Mouse (Mus musculus) gastrocnemius, postnatal 14 days (tissue): ENCODE data around the gene BC029722. TPM values are rescaled to one million over a fixed set of nuclear protein-coding genes. Genes with fewer than 3 reads are reported as not detected.

Experiments
- DNase-seq: peaks from one replicate; pipeline ENCODE4 v3.0.0; 2021; ENCODE audit warnings: mixed read lengths
- intact Hi-C: fragments of 180-260 bp; cut with DNase I; formaldehyde crosslinking; loops from one replicate; pipeline ENCODE4 v1.15.1; 2025; ENCODE audit warnings: low total_unique reads
- total RNA-seq, 2 experiments: library from RNA; stranded (reverse); gene quantifications; 2 replicates each; pipeline ENCODE4 v1.2.3; 2021

Gene BC029722
- total RNA-seq, 2 experiments from 2014 or later = 17.8 to 19.3 TPM

GRCm38 (mm10) chr2:155820779-155821178 lies 1.6 kb upstream of the BC029722 start:
- intact Hi-C loops = no loop called here
- DNase-seq = no peak

- no peak for DNase-seq
- intact Hi-C loops = no loop called here
Observed at GRCm38 (mm10) chr2:155819449-155820251, 424 bp upstream of the BC029722 start.

- DNase-seq = peak; percentile 97
- intact Hi-C loops = no loop called here
Observed at GRCm38 (mm10) chr2:155818596-155819391, 432 bp downstream of the BC029722 start.

GRCm38 (mm10) chr2:155817301-155818245 lies 1.7 kb downstream of the BC029722 start:
- peak; percentile 52 for DNase-seq
- intact Hi-C loops = no loop called here

GRCm38 (mm10) chr2:155816179-155816578 lies 3.0 kb downstream of the BC029722 start:
- DNase-seq = no peak

DNA sequence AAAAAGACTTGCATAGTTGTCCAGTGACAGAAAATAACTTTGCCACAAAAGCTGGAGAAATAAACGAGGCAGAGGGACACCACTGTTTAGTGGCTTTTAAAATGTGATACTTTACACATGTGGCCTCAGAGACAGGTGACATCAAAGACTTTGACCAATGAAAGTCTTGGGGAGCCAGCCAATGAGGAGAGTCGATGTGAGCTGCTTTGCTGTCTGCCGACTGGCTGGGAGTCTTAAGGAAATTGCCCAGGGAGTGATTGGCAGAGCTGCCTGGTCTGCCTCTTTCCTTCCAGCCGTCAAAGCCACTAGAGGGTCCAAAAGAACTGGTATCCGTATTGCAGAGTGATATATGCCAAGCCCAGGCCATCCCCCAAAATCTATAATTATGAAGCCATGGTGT lies 4.4 kb downstream of the BC029722 start:
- intact Hi-C loops = no loop called here
- no peak for DNase-seq

More at GRCm38 (mm10) chr2:155816179-155816578, 3.0 kb downstream of the BC029722 start:
- intact Hi-C loops = no loop called here

GRCm38 (mm10) chr2:155812637-155813036 lies 6.6 kb downstream of the BC029722 start:
- intact Hi-C loops = no loop called here
- no peak for DNase-seq

- DNase-seq = peak; percentile 71
- intact Hi-C loops = no loop called here
Observed at GRCm38 (mm10) chr2:155811821-155812396, 7.3 kb downstream of the BC029722 start.

DNA sequence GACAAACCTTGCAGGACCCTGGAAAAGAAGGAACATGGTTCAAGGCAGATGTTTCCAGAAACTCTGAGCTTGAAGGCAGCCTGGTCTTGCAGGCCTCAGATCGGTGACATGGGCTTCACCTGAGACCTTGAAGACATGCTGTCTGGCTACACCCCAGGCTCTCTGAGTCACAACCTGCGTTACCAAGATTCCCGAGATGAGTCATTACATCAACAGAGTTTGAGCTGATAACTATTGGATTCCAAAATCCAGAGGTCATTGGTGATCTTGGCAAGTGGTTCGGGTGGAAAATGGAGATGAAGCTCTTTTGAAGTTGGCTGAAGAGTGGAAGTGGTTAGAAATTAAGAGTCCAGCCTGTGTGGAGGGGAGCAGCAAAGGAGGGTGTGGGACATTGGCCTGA lies 9.6 kb downstream of the BC029722 start:
- intact Hi-C loops = no loop called here
- no peak for DNase-seq

GRCm38 (mm10) chr2:155807408-155807807 lies 11.8 kb downstream of the BC029722 start:
- no peak for DNase-seq
- intact Hi-C loops = no loop called here

DNA sequence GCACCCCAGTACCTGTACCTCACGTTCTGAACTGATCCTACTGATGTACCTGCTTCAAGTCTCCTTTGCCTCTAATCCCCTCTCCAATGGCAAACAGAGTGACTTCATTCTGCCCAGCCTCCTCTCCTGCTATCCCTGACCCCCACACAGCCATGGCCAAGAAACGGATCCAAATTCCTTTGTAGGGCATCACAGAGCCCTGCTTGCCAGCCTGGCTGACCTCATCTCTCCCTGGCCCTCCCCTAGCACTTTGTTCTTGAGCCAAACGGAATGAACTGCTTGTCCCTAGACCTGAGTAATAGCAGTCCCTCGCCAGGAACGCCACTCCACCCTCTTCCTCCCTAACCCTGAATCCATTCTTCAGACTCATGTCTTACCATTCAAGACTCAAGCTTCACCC lies 12.7 kb downstream of the BC029722 start:
- DNase-seq = no peak
- intact Hi-C loops = no loop called here

GRCm38 (mm10) chr2:155805925-155806255 lies 13.3 kb downstream of the BC029722 start:
- intact Hi-C loops = no loop called here
- no peak for DNase-seq

GRCm38 (mm10) chr2:155805231-155805924 lies 13.8 kb downstream of the BC029722 start:
- DNase-seq = peak; percentile 51
- intact Hi-C loops = no loop called here

GRCm38 (mm10) chr2:155804053-155804452 lies 15.2 kb downstream of the BC029722 start:
- DNase-seq = no peak
- intact Hi-C loops = no loop called here

GRCm38 (mm10) chr2:155802761-155803160 lies 16.5 kb downstream of the BC029722 start:
- no peak for DNase-seq
- intact Hi-C loops = no loop called here

GRCm38 (mm10) chr2:155798613-155799012 lies 20.6 kb downstream of the BC029722 start:
- intact Hi-C loops = no loop called here
- no peak for DNase-seq

DNA sequence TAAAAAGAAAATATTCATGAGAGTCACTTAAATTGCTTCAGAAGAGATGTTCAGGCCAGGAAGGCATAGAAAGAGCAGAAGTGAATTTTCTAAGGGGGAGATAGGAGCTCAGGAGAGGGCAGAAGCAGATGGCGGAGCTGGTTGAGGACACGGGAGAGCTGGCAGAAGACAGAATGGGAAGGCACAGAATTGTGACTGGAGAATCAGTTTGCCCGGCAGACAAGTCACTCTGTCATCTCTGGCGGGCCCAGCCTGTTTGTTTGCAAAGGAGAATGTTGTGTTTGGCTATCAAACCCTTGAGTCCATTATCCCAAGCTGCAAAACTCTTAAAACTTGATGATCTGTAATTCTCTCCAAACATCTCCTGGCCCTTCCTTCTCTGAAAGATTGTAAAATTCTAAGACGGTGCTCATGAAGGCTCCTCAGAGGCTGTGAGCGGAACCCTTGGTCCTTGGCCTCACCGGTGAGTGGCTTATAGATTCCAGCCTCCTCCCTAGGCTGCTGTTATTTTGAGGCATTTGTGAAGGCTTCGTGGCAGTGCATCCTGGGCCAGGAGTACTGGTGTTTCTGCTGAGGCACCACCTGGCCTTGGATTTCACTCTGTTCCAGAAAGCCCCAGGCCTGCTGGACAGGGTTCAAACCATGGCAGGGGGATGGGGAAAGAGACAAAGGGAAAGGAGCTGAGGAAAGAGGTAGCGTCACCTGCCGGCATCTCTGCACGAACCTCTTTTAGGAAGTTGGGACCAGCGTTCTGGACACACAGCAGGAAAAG lies 24.4 kb downstream of the BC029722 start:
- no peak for DNase-seq

GRCm38 (mm10) chr2:155792899-155793298 lies 26.3 kb downstream of the BC029722 start:
- intact Hi-C loops = no loop called here
- DNase-seq = no peak

More for the DNA sequence above, 24.4 kb downstream of the BC029722 start:
- intact Hi-C loops = no loop called here
